Mouse (Mus musculus) adrenal gland, adult (tissue): ENCODE measurements around the gene Stard13.

Experiments
- DNase-seq, 2 experiments: peaks; one replicate each; pipeline ENCODE4 v3.0.0; 2022 to 2023; ENCODE audit warnings: low spot score in 1 of 2; ENCODE audit not compliant: inconsistent age in 2 of 2

Stard13 gene

GRCm38 (mm10) chr5:151230427-151230826 is 3.2 kb downstream of the Stard13 start:
- DNase-seq: no peak

DNA sequence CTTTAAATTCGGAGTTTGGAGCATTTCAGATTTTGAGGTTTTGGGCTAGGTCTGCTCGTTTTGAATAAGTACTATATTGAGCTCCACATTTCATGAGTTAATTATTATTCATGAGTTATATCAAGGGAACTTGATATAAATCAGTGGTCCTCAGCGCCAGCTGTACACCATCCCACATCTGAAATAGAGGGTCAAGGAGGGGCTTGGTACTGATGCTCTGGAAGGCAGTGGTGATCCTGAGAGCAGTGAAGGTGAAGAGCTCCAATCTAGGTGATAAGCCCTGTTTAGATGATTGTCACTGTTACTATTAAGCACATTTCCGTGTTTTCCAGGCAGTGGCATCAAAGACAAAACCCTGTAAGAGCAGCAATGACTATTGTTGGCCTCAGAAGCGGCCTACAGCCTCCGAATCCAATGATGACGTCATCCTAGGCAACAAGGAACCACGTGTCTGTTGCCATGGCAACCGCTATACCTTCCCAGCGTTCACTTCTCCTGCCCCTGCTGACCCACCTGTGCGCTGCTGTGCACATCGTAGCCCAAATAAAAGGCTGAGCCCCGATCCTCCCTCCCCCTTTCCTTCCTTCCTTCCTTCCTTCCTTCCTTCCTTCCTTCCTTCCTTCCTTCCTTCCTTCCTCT is 5.2 kb downstream of the Stard13 start:
- DNase-seq: no peak

GRCm38 (mm10) chr5:151223696-151224366 is 9.8 kb downstream of the Stard13 start:
- no peak for DNase-seq

DNA sequence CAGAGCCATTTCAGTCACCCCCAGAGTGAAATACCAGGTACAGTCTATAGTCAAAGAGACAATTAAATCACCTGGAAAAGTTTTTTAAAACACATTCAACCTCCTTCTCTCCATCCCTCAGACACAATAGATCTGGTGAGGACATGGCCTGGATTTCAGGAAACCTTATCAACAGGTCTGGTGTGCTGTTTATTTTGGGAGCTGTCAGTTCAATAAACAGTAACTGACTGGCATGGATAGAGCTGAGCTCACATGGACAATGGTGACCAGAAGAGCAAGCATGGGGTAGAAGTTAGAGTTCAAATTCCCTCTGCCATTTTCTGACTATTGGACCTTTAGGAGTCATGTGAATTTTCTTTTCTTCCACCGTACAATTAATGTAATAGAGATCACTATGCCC is 10.8 kb downstream of the Stard13 start:
- DNase-seq: no peak

DNA sequence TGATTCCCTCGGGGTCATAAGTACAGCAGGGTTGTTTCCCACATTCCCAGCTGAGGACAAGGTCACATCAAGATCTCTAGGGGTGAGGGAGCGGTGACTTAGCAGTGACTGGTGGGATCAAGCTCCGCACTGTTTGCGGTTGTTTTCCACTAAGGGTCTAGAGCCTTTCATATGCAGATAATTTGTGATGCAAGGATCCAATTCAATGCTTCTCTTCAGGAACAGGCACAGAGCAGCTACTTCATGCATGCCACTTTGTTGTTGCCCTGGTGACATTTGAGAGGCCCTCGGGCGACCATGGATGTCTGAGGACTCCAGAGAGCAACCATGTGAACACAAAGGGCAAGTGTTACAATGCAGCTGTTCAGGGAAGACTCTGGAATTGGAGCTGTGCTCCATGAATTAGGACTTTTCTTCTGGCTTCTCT is 14.9 kb downstream of the Stard13 start:
- DNase-seq: no peak

DNA sequence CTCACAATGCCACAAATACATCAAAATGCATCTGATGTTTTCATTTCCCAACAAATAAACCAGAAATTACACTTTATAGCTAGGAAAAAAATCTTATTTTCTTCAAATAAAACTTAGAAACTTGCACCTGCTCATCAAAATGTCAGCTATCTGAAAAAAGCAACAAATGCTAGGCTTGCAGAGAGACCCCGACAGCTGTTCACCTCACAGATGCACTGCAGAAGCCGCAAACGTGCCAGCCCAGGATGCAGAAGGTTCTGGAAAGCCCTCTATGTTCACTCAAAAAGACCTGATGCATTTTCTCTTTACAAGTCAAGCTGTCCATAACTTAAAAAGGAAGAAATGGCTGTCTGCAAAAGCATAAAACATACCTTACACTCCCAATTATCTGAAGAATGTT is 20.5 kb downstream of the Stard13 start:
- no peak for DNase-seq

DNA sequence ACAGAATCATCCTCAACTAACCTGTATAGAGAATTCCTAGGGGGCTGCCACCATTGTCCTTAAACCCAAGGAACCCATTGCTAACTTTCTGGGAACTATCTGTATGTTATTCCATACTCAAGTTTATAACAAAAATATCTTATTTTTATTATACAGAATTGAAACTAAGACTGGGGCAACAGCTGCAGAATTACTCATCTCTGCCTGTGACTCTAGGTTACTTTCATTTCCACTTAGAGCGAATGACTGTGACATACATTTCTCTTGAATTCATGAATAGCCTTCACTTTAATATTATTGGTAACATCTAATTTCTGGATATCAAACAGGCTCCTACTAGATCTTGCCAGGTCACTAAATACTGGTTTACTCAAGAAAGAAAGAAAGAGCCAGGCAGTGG is 22.8 kb downstream of the Stard13 start:
- no peak for DNase-seq

- DNase-seq: peak in 1 of 2 experiments; percentile 71
Measured at GRCm38 (mm10) chr5:151210060-151210459, 23.6 kb downstream of the Stard13 start.

DNA sequence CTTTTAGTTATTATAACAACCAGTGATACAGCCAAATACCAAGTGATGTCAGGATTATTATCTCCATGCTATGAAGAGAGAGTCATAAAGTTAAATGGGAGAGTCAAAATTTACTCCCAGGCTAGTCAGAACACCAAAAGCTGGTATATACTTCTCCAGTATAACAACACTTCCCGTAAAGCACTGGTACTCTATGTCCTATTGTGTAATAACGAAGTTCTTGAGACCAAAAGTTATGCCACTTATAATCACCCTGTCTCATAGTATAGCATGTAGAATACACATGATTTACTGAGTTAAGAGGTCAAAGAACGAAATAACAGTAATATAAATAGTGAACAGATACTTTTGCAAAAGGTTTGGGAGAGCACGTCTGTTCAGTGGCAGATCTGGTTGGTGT is 28.6 kb downstream of the Stard13 start:
- DNase-seq: no peak

GRCm38 (mm10) chr5:151202925-151203324 is 30.7 kb downstream of the Stard13 start:
- peak in 1 of 2 experiments; percentile 49 for DNase-seq

- DNase-seq: no peak
Measured at GRCm38 (mm10) chr5:151201220-151201619, 32.4 kb downstream of the Stard13 start.

DNA sequence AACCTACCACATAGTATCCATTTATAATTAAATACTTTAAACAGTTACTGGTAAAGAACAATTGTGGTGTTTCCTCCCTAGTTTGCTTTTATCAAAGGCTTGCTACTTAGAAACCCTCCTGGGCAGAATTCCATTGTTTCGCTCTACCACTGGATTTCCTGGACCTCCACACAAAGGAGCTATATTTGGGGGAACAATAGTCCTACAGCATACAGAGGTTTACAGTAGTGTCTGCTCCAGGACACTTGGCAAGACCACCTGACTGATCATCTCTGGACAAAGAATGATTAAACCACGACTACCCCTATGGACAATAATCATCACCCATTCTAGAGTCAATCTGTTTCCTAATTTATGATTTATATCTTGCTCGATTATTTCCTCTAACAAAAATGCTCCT is 34.4 kb downstream of the Stard13 start:
- DNase-seq: no peak

- peak; percentile 47 to 79 for DNase-seq
Measured at GRCm38 (mm10) chr5:151196603-151197272, 36.9 kb downstream of the Stard13 start.

- no peak for DNase-seq
Measured at GRCm38 (mm10) chr5:151193885-151194520, 39.6 kb downstream of the Stard13 start.

GRCm38 (mm10) chr5:151192266-151192665 is 41.4 kb downstream of the Stard13 start:
- DNase-seq: no peak

GRCm38 (mm10) chr5:151190764-151191163 is 42.9 kb downstream of the Stard13 start:
- no peak for DNase-seq

DNA sequence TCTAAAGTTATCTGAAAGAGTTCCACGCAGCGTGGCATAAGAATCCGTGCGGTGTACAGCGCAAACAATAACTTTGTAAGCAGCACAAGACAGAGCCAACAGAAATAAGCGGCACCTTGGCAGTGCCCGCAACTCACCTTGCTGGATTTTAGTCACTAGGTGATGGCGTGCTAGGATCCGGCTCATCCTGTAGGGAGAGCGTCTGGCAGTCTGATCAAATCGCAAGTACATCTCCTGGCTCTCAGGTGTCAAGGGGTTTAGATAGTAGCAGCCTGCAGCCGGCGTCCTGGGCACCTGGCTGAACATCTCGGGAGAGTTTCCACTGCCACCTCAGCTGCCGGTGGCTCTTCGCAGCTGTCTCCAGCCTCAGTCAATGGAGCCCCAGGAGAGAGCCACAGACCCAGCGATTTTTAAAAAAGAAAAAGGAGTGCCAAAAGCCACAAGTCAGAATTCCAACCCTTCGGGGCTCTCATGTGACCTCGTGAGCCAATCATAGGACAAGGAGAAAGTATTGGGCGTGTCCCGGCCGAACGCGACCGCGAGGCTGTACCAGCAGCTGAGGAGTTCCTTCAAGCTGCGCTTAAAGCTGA is 43.8 kb downstream of the Stard13 start:
- peak; percentile 68 to 87 for DNase-seq

DNA sequence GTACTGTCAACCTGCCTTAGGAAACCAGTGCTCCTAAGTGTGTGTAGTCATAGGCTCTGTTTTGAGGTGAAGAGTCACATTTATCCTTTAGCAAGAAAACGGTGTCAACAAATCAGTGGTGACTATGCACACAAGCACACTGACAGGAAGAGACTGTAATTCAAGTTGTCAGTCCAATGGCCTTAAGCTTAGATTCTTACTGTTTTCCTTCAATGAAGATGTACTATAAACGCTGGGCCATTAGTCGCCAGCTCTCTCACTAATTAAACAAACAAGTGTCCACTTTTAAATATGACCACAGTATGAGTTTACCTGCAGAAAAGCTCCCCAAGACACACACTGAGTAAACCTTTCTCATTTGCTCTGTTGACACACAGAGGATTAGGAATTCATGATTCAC is 44.3 kb downstream of the Stard13 start:
- peak in 1 of 2 experiments; percentile 59 for DNase-seq

- DNase-seq: peak in 1 of 2 experiments; percentile 44
Measured at GRCm38 (mm10) chr5:151188659-151189058, 45.0 kb downstream of the Stard13 start.

GRCm38 (mm10) chr5:151187336-151187735 is 46.3 kb downstream of the Stard13 start:
- DNase-seq: peak in 1 of 2 experiments; percentile 54

- no peak for DNase-seq
Measured at GRCm38 (mm10) chr5:151185286-151185856, 48.3 kb downstream of the Stard13 start.
